Comparison of ENCODE assay signal across 14 mouse cellular contexts in the genomic region with DNA sequence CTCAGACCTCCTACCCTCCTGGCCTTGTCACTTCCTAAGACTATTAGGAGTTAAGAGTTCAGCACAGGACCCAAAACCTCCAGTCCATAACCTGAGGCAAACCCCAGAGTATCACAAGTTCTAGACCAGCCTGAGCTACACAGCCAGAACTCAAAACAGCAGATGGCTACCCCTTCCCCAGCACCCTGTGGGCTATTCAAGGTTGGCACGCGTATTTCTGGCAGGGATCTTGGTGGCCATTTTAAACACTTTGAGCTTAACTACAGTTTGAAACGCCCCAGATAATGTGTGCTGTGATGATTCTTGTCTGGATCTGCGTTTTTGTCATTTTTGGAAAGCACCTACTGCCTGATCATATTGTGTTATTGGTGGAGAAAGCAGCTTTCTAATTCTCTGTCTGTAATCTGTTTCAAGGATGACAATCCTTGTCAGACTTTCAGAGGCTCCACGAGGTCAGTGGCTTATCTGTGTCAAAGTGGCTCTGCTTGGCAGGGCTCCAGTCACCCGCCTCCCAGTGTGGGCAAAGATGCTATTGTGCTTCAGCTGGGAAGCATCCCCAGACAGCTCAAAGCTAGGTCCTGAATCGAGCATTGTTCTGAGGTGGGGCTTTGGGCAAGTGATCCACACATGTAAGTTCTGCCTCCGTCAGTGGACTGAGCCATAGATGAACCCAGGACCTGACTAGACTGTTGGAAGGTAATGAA. TPM values are rescaled to one million over a fixed set of nuclear protein-coding genes. Genes with fewer than 3 reads are reported as not detected.
DNase-seq lines count a peak whose midpoint lies in the region; ATAC-seq lines count a peak whose summit lies in the region.
"Had no signal": no experiment of that assay in that cellular context is flagged by ENCODE, and none has a peak within 500 bp of the region (broad histone marks: within the 10 kb centered on the region; RNA-seq: fewer than 3 reads in every experiment).

No protein-coding gene starts in this region.

- no peaks in the 10 kb centered on the region for H3K27me3 ChIP-seq in midbrain, embryonic 13.5 days
- H3K27me3 ChIP-seq: embryonic facial prominence, embryonic 15.5 days had no signal

- H3K9ac ChIP-seq in midbrain, embryonic 13.5 days (replicated peaks) = no peak overlapping the region
- H3K9ac ChIP-seq: embryonic facial prominence, embryonic 15.5 days; hindbrain, embryonic 14.5 days had no signal

- peaks cover 24% of the 10 kb centered on the region for H3K4me1 ChIP-seq in midbrain, embryonic 13.5 days (replicated peaks)

- no peaks in the 10 kb centered on the region for H3K9me3 ChIP-seq in midbrain, embryonic 13.5 days
- H3K9me3 ChIP-seq: embryonic facial prominence, embryonic 15.5 days had no signal

- no peak for ATAC-seq in midbrain, embryonic 13.5 days
- ATAC-seq: forebrain, embryonic 14.5 days had no signal

- no peak overlapping the region for H3K4me2 ChIP-seq in midbrain, embryonic 13.5 days (replicated peaks)
- H3K4me2 ChIP-seq: embryonic facial prominence, embryonic 15.5 days; hindbrain, embryonic 14.5 days had no signal

- peak; percentile 46 for DNase-seq in lung, postnatal 10 days
- no peak for DNase-seq in lung, adult 18-20 months
- DNase-seq in adrenal gland, adult 18-20 months (ENCODE audit: low spot score in 2 of 2) = peak; percentile 60 to 71
- peak; percentile 84 for DNase-seq in adrenal gland, postnatal 25 days
- DNase-seq in cerebellum, postnatal 36 days = peak; percentile 55 to 65
- no peak for DNase-seq in frontal cortex, postnatal 14 days (ENCODE audit: low spot score in 2 of 2)
- DNase-seq: gastrocnemius, postnatal 10 days; kidney, adult 2 months; liver; spleen, adult 18-20 months had no signal

- no peak overlapping the region for H3K27ac ChIP-seq in midbrain, embryonic 13.5 days
- H3K27ac ChIP-seq: embryonic facial prominence, embryonic 15.5 days; hindbrain, embryonic 14.5 days had no signal

- 72% methylated on average over 8 of the region's 8 CpGs for WGBS in midbrain, embryonic 13.5 days

- 0 out of 2 replicates have a peak, but pooled peaks cover 2% of the 10 kb centered on the region for H3K36me3 ChIP-seq in midbrain, embryonic 13.5 days
- H3K36me3 ChIP-seq: embryonic facial prominence, embryonic 15.5 days had no signal

- H3K4me3 ChIP-seq in midbrain, embryonic 13.5 days (replicated peaks) = no peak overlapping the region
- H3K4me3 ChIP-seq: embryonic facial prominence, embryonic 15.5 days had no signal

RNA-seq across cellular contexts. Expression of gene Sh3bp5, which starts 2.1 kb away (rescaled TPM):
- total RNA-seq in adrenal gland, adult 18-20 months (2021) = 100 to 1,000 TPM; 136 to 182 TPM
- total RNA-seq in adrenal gland, postnatal 25 days (2021) = 112 and 134 TPM in 2 replicates
- polyA plus RNA-seq in midbrain, embryonic 13.5 days (2015; fragmentation: Nextera tagmentation; extraction: Ambion mirVana) = 111 and 116 TPM in 2 replicates

RNA-seq across cellular contexts. Expression of gene Eaf1, which starts 56.2 kb away (rescaled TPM):
- 10 to 100 TPM; 52.1 to 60.1 TPM for total RNA-seq in adrenal gland, adult 18-20 months (2021)
- total RNA-seq in adrenal gland, postnatal 25 days (2021) = 41.4 and 50.6 TPM in 2 replicates
- polyA plus RNA-seq in midbrain, embryonic 13.5 days (2015; fragmentation: Nextera tagmentation; extraction: Ambion mirVana) = 11.6 and 12.2 TPM in 2 replicates

RNA-seq across cellular contexts. Expression of gene Mettl6, which starts 56.9 kb away (rescaled TPM):
- 10 to 100 TPM; 19.9 to 20.8 TPM for total RNA-seq in adrenal gland, adult 18-20 months (2021)
- 24.4 and 24.5 TPM in 2 replicates for total RNA-seq in adrenal gland, postnatal 25 days (2021)
- polyA plus RNA-seq in midbrain, embryonic 13.5 days (2015; fragmentation: Nextera tagmentation; extraction: Ambion mirVana) = 55.3 and 67.1 TPM in 2 replicates

Comparison
In these comparisons a context has a peak if more than half of its experiments do, and no peak if none do; other contexts are left out.
1. DNase-seq: peak in lung, postnatal 10 days (single experiment), adrenal gland, adult 18-20 months (2 of 2), adrenal gland, postnatal 25 days (single experiment) and cerebellum, postnatal 36 days (2 of 2); none in lung, adult 18-20 months (0 of 2) and frontal cortex, postnatal 14 days (0 of 2).